Mouse (Mus musculus) urinary bladder, postnatal 14 days (tissue): ENCODE results near the gene Fdx1l.

ENCODE experiments used
- DNase-seq: peaks from one replicate; pipeline ENCODE4 v3.0.0; 2021; ENCODE audit warnings: low spot score

Gene Fdx1l

GRCm38 (mm10) chr9:21027774-21028290, 45.6 kb downstream of the Fdx1l start:
- no peak for DNase-seq

GRCm38 (mm10) chr9:21026849-21027248, 46.6 kb downstream of the Fdx1l start:
- no peak for DNase-seq

- peak; percentile 70 for DNase-seq
These were observed 48.1 kb downstream of the Fdx1l start for GRCm38 (mm10) chr9:21025258-21025810.

GRCm38 (mm10) chr9:21022726-21023125, 50.7 kb downstream of the Fdx1l start:
- no peak for DNase-seq

- no peak for DNase-seq
These were observed 51.1 kb downstream of the Fdx1l start for GRCm38 (mm10) chr9:21022288-21022687.

GRCm38 (mm10) chr9:21021363-21021762, 52.1 kb downstream of the Fdx1l start:
- no peak for DNase-seq

- no peak for DNase-seq
These were observed 54.8 kb downstream of the Fdx1l start for GRCm38 (mm10) chr9:21018600-21018999.
